Mouse (Mus musculus): ENCODE measurements around the gene Rell1. TPM values are rescaled to one million over a fixed set of nuclear protein-coding genes. Genes with fewer than 3 reads are reported as not detected.

The Rell1 gene
- polyA plus RNA-seq, 1 experiment from 2014 or later, result 28.1 TPM

- no peak for ATAC-seq (ENCODE audit: low FRiP score, low TSS enrichment)
- peak overlapping the region; percentile 83 for H3K27ac ChIP-seq (ENCODE audit: low read length)
- no peaks in the 10 kb centered on the region for H3K27me3 ChIP-seq (ENCODE audit: insufficient read depth, low read length)
- H3K4me1 ChIP-seq (ENCODE audit: insufficient read depth, low read length), result peaks cover 50% of the 10 kb centered on the region
- WGBS, result 6% methylated on average over 7 of the region's 7 CpGs
- peak overlapping the region; percentile 74 for H3K4me2 ChIP-seq (replicated peaks; ENCODE audit: low read depth, low read length)
- no peak overlapping the region for H3K9ac ChIP-seq (replicated peaks; ENCODE audit: low read length)
- H3K9me3 ChIP-seq (ENCODE audit: low read length), result no peaks in the 10 kb centered on the region
- H3K4me3 ChIP-seq (ENCODE audit: low read length), result no peak overlapping the region
- H3K36me3 ChIP-seq (ENCODE audit: insufficient read depth, low read length), result no peaks in the 10 kb centered on the region
Observed at GRCm38 (mm10) chr5:63970281-63970732, 1.6 kb upstream of the Rell1 start.

DNA sequence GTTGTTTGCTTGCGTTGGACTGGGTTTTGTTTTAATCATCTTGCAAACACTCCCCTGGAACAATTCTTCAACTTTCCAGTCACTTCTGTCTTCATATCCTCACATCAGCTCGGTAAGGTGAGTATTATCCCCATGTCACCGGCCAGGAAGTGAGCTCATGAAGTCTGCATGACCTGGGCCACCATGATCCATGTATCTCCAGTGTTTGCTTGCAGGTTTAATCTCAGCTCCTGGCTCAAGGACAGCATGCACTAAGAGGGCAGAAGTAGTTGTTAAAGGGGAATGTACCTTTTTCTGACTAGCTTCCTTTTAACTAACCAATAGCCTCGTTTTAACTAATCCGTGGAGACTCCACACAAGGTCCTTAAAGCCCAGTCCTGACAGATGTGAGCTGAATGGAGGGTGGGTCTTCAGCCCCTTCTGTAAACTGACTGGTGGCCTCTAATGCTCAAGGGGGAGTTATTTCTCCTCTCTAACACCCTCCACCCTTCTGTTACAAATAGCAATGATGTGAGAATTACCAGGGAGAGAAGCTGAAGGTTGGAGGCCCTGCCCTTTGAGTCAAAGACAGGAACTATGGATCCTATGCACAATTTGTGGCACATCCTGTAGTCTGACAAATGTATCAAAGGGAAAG is 897 bp upstream of the Rell1 start:
- Histone ChIP-seq H3K4me3 (ENCODE audit: low read length) (peak overlapping the region; percentile 77), H3K27ac (ENCODE audit: low read length) (peak overlapping the region; percentile 83), H3K9ac (replicated peaks; ENCODE audit: low read length) (peak overlapping the region; percentile 62; the same call in 1 of the 2 replicates)

DNA sequence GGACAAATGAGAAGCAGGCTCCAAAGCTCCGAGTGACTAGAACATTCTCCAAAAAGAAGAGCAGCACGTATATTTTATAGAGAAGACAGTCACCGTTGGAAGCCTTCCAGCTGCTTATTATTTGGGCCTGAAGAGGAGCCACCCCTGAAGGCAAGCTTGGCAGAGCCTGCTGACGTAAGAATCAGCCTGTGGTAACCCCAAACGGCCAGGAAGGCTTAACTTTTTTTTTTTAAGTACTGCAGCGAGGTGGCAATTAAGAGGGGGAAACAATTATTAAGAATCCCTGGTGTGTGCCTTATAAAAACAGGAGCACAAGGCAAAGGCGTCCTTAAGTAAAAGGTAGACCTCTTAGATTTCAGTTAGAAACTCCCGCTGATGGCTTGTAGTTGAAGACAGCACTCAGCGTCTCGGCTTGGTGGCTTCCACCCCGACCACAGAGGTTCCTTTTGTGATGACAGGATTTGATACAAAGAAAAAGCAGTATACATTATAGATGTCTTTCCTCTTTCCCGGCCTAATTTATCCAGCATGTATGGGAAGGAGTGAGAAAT is 1.0 kb downstream of the Rell1 start:
- Histone ChIP-seq H3K4me2 (replicated peaks; ENCODE audit: low read depth, low read length) (peak overlapping the region; percentile 74), H3K4me3 (ENCODE audit: low read length) (peak overlapping the region; percentile 77), H3K36me3 (ENCODE audit: insufficient read depth, low read length) (no peaks in the 10 kb centered on the region), H3K27me3 (ENCODE audit: insufficient read depth, low read length) (no peaks in the 10 kb centered on the region), H3K4me1 (ENCODE audit: insufficient read depth, low read length) (peaks cover 47% of the 10 kb centered on the region), H3K27ac (ENCODE audit: low read length) (peak overlapping the region; percentile 79), H3K9ac (replicated peaks; ENCODE audit: low read length) (peak overlapping the region; percentile 82), H3K9me3 (ENCODE audit: low read length) (no peaks in the 10 kb centered on the region)
- no peak for ATAC-seq (ENCODE audit: low FRiP score, low TSS enrichment)
- 2% methylated on average over 12 of the region's 12 CpGs for WGBS

More for the DNA sequence above, 897 bp upstream of the Rell1 start:
- no peaks in the 10 kb centered on the region for H3K9me3 ChIP-seq (ENCODE audit: low read length)
- H3K36me3 ChIP-seq (ENCODE audit: insufficient read depth, low read length), result no peaks in the 10 kb centered on the region
- no peaks in the 10 kb centered on the region for H3K27me3 ChIP-seq (ENCODE audit: insufficient read depth, low read length)
- WGBS, result 15% methylated on average over 5 of the region's 5 CpGs
- peak overlapping the region; percentile 74 for H3K4me2 ChIP-seq (replicated peaks; ENCODE audit: low read depth, low read length)
- no peak for ATAC-seq (ENCODE audit: low FRiP score, low TSS enrichment)
- peaks cover 51% of the 10 kb centered on the region for H3K4me1 ChIP-seq (ENCODE audit: insufficient read depth, low read length)

DNA sequence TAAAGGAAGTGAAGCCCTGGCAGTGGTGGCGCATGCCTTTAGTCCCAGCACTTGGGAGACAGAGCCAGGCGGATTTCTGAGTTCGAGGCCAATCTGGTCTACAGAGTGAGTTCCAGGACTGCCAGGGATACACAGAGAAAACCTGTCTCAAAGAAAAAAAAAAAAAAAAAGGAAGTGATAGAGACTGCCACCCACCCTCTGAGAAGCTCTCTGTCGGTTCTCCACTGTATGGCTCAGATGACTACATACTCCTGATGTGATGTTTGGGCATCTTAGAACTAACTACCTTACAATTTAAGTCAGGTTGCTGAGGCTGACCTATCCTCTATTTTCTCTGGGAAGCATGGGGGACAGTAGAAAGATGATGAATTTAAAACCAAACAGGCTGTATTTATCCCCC is 2.3 kb downstream of the Rell1 start:
- no peak for ATAC-seq (ENCODE audit: low FRiP score, low TSS enrichment)
- Histone ChIP-seq H3K27me3 (ENCODE audit: insufficient read depth, low read length) (no peaks in the 10 kb centered on the region), H3K9me3 (ENCODE audit: low read length) (no peaks in the 10 kb centered on the region), H3K4me1 (ENCODE audit: insufficient read depth, low read length) (peaks cover 49% of the 10 kb centered on the region), H3K4me3 (ENCODE audit: low read length) (no peak overlapping the region), H3K36me3 (ENCODE audit: insufficient read depth, low read length) (no peaks in the 10 kb centered on the region), H3K9ac (replicated peaks; ENCODE audit: low read length) (no peak overlapping the region), H3K27ac (ENCODE audit: low read length) (no peak overlapping the region), H3K4me2 (replicated peaks; ENCODE audit: low read depth, low read length) (peak overlapping the region; percentile 74)
- WGBS, result 72% methylated on average over 4 of the region's 4 CpGs

DNA sequence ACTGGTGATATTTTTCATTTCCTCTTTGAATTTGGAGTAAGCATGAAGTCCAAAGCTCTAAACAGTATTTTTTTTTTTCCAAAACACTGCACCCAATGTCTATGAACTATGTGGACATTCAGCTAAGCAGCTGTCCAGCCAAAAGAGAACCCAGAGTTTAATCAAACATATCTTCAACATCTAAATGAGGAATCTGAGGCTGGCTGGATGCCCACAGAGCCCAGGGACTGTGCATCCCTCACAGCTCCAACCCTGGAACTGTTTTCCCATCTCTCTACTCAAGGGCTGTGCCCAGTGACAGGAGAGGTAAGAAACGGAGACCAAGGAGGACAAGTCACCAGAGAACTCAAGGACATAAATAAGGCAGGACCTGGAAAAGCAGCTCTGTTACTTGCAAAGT is 2.8 kb downstream of the Rell1 start:
- no peaks in the 10 kb centered on the region for H3K36me3 ChIP-seq (ENCODE audit: insufficient read depth, low read length)
- no peak for ATAC-seq (ENCODE audit: low FRiP score, low TSS enrichment)
- no peaks in the 10 kb centered on the region for H3K9me3 ChIP-seq (ENCODE audit: low read length)
- no peak overlapping the region for H3K27ac ChIP-seq (ENCODE audit: low read length)
- H3K4me3 ChIP-seq (ENCODE audit: low read length), result no peak overlapping the region
- 63% methylated on average over 1 of the region's 1 CpGs for WGBS
- no peaks in the 10 kb centered on the region for H3K27me3 ChIP-seq (ENCODE audit: insufficient read depth, low read length)
- H3K4me2 ChIP-seq (replicated peaks; ENCODE audit: low read depth, low read length), result no peak overlapping the region
- no peak overlapping the region for H3K9ac ChIP-seq (replicated peaks; ENCODE audit: low read length)
- peaks cover 49% of the 10 kb centered on the region for H3K4me1 ChIP-seq (ENCODE audit: insufficient read depth, low read length)

- H3K4me2 ChIP-seq (replicated peaks; ENCODE audit: low read depth, low read length), result 0 out of 2 replicates have a peak overlapping the region, but pooled peaks have one; percentile 2
- peaks cover 36% of the 10 kb centered on the region for H3K4me1 ChIP-seq (ENCODE audit: insufficient read depth, low read length)
- no peaks in the 10 kb centered on the region for H3K27me3 ChIP-seq (ENCODE audit: insufficient read depth, low read length)
- ATAC-seq (ENCODE audit: low FRiP score, low TSS enrichment), result no peak
- no peak overlapping the region for H3K9ac ChIP-seq (replicated peaks; ENCODE audit: low read length)
- no peaks in the 10 kb centered on the region for H3K36me3 ChIP-seq (ENCODE audit: insufficient read depth, low read length)
- no peak overlapping the region for H3K4me3 ChIP-seq (ENCODE audit: low read length)
- 40% methylated on average over 8 of the region's 8 CpGs for WGBS
- no peak overlapping the region for H3K27ac ChIP-seq (ENCODE audit: low read length)
- no peaks in the 10 kb centered on the region for H3K9me3 ChIP-seq (ENCODE audit: low read length)
Observed at GRCm38 (mm10) chr5:63964576-63964975, 4.1 kb downstream of the Rell1 start.

DNA sequence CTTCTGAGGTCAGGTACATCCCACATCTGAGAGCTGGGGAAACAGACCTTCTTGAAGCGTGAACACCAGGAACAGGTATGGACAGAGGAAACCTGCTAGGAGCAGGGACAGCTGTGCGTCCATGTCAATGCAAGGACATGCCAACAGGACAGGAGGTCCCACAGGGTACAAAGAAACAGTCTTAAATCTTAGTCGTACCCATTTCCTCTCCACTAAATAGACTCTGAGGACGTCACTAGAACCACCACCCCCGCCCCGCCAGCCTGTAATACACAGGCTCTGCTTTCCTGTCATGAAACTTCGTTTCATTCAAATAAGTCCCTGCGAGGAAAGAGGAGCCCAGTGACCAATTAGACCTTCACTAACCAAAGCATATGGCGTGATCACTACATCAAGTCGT is 7.0 kb downstream of the Rell1 start:
- 80% methylated on average over 10 of the region's 10 CpGs for WGBS
- Histone ChIP-seq H3K9me3 (ENCODE audit: low read length) (no peaks in the 10 kb centered on the region), H3K4me3 (ENCODE audit: low read length) (no peak overlapping the region)

GRCm38 (mm10) chr5:63960565-63960964 is 8.1 kb downstream of the Rell1 start:
- Histone ChIP-seq H3K4me3 (ENCODE audit: low read length) (no peak overlapping the region), H3K4me1 (ENCODE audit: insufficient read depth, low read length) (peaks cover 20% of the 10 kb centered on the region), H3K27me3 (ENCODE audit: insufficient read depth, low read length) (no peaks in the 10 kb centered on the region), H3K9ac (replicated peaks; ENCODE audit: low read length) (no peak overlapping the region), H3K36me3 (ENCODE audit: insufficient read depth, low read length) (no peaks in the 10 kb centered on the region), H3K9me3 (ENCODE audit: low read length) (no peaks in the 10 kb centered on the region), H3K4me2 (replicated peaks; ENCODE audit: low read depth, low read length) (no peak overlapping the region), H3K27ac (ENCODE audit: low read length) (no peak overlapping the region)
- 94% methylated on average over 10 of the region's 10 CpGs for WGBS
- no peak for ATAC-seq (ENCODE audit: low FRiP score, low TSS enrichment)

More for the DNA sequence above, 7.0 kb downstream of the Rell1 start:
- H3K36me3 ChIP-seq (ENCODE audit: insufficient read depth, low read length), result no peaks in the 10 kb centered on the region
- H3K9ac ChIP-seq (replicated peaks; ENCODE audit: low read length), result no peak overlapping the region
- H3K27me3 ChIP-seq (ENCODE audit: insufficient read depth, low read length), result no peaks in the 10 kb centered on the region
- ATAC-seq (ENCODE audit: low FRiP score, low TSS enrichment), result no peak
- no peak overlapping the region for H3K4me2 ChIP-seq (replicated peaks; ENCODE audit: low read depth, low read length)
- H3K4me1 ChIP-seq (ENCODE audit: insufficient read depth, low read length), result peaks cover 27% of the 10 kb centered on the region
- no peak overlapping the region for H3K27ac ChIP-seq (ENCODE audit: low read length)

DNA sequence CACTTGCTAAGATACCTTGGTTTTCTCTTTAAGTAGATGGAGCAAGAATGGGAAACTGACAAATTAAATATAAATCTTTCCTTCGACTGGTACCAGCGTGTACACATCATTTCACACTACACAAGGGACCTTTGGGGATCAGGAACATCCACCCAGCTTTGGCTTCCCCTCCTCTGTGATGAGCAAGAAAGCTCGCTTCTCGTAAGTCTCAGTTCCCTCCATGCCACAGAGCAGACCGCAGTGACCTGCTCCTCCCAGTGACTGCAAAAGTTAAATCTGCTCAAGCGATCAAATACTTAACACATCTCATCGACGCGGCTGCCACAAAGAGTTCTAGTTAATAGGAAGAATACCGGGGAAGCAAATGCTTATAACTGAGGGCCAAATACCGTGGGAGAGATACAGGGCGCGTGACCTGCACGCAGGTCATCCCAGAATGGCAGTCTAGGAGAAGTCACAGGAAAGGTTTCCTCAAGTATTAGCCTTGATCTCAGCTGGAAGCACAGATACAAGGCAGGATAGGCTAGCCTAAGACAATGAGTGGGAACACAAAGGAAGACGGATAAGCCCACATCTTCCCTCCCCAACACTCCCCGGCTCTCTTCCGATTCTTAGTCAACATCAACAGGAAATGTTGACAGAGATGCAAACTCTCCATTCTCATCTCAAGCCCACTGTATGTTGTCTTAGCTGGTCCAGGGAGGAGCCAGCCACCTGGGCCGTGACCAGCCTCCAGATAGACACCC is 9.6 kb downstream of the Rell1 start:
- ATAC-seq (ENCODE audit: low FRiP score, low TSS enrichment), result no peak
- H3K27ac ChIP-seq (ENCODE audit: low read length), result 0 out of 2 replicates have a peak overlapping the region, but pooled peaks have one; percentile 5
- WGBS, result 76% methylated on average over 18 of the region's 18 CpGs

GRCm38 (mm10) chr5:63957607-63958006 is 11.1 kb downstream of the Rell1 start:
- no peak overlapping the region for H3K4me3 ChIP-seq (ENCODE audit: low read length)
- H3K9me3 ChIP-seq (ENCODE audit: low read length), result no peaks in the 10 kb centered on the region
- H3K36me3 ChIP-seq (ENCODE audit: insufficient read depth, low read length), result no peaks in the 10 kb centered on the region
- H3K9ac ChIP-seq (replicated peaks; ENCODE audit: low read length), result no peak overlapping the region
- WGBS, result 63% methylated on average over 8 of the region's 8 CpGs
- no peak for ATAC-seq (ENCODE audit: low FRiP score, low TSS enrichment)
- no peaks in the 10 kb centered on the region for H3K27me3 ChIP-seq (ENCODE audit: insufficient read depth, low read length)
- peaks cover 10% of the 10 kb centered on the region; the same call in 1 of the 2 replicates for H3K4me1 ChIP-seq (ENCODE audit: insufficient read depth, low read length)
- H3K4me2 ChIP-seq (replicated peaks; ENCODE audit: low read depth, low read length), result no peak overlapping the region
- H3K27ac ChIP-seq (ENCODE audit: low read length), result no peak overlapping the region

More for the DNA sequence above, 9.6 kb downstream of the Rell1 start:
- Histone ChIP-seq H3K36me3 (ENCODE audit: insufficient read depth, low read length) (no peaks in the 10 kb centered on the region), H3K9ac (replicated peaks; ENCODE audit: low read length) (no peak overlapping the region), H3K4me1 (ENCODE audit: insufficient read depth, low read length) (peaks cover 10% of the 10 kb centered on the region; the same call in 1 of the 2 replicates), H3K4me2 (replicated peaks; ENCODE audit: low read depth, low read length) (no peak overlapping the region), H3K4me3 (ENCODE audit: low read length) (no peak overlapping the region), H3K9me3 (ENCODE audit: low read length) (no peaks in the 10 kb centered on the region), H3K27me3 (ENCODE audit: insufficient read depth, low read length) (no peaks in the 10 kb centered on the region)
